Mouse (Mus musculus) brown adipose tissue, adult 24 weeks (tissue): ENCODE results near the gene Gk5. TPM values are rescaled to one million over a fixed set of nuclear protein-coding genes. Genes with fewer than 3 reads are reported as not detected.

ENCODE experiments used
- H3K27ac ChIP-seq: fragments of 200-500 bp; replicated peaks from 2 replicates; pipeline ENCODE4 v1.5.1; 2012; ENCODE audit warnings: low read depth, mild to moderate bottlenecking, low read length
- H3K4me1 ChIP-seq: fragments of 200-500 bp; 2 replicates; pipeline ENCODE4 v1.6.1; 2012; ENCODE audit warnings: low read length, mixed read lengths; ENCODE audit not compliant: control insufficient read depth, insufficient read depth, insufficient read length
- H3K4me3 ChIP-seq: fragments of 200-500 bp; 2 replicates; pipeline ENCODE4 v1.5.1; 2012; ENCODE audit warnings: low read depth, mild to moderate bottlenecking, low read length, moderate library complexity; ENCODE audit not compliant: insufficient read depth
- polyA plus RNA-seq: library from polyadenylated mRNA; stranded (reverse); fragments of >200 nt; gene quantifications from 2 replicates; pipeline ENCODE4 v1.2.4, GENCODE M21; 2012; ENCODE audit not compliant: missing spikeins, insufficient read depth, insufficient read length

Gk5 gene
- polyA plus RNA-seq, 1 experiment = 4.1 TPM

GRCm38 (mm10) chr9:96230271-96230670, 111.1 kb downstream of the Gk5 start:
- H3K27ac ChIP-seq = no peak overlapping the region
- no peaks in the 10 kb centered on the region for H3K4me1 ChIP-seq
- no peak overlapping the region for H3K4me3 ChIP-seq

Other genes starting within 250 kb of the Gk5 start
- gene Xrn1, start 164.6 kb upstream of the Gk5 start, polyA plus RNA-seq = 5.9 and 8.0 TPM in 2 replicates
- gene Tfdp2, start 76.9 kb downstream of the Gk5 start, polyA plus RNA-seq = 20.9 and 23.8 TPM in 2 replicates
- 158 and 181 TPM in 2 replicates for gene Atp1b3, start 245.1 kb downstream of the Gk5 start, polyA plus RNA-seq